Mouse (Mus musculus) small intestine, adult 2 months (tissue): ENCODE measurements at regions not wholly inside any gene's neighbourhood (a gene's known extent, or its start where the extent isn't known, plus 50 kb on each side); places are given as distances from the start of the nearest gene placed in this dataset.

Experiments
- CTCF ChIP-seq: fragments of 200-500 bp; IDR thresholded peaks from 2 replicates; pipeline ENCODE4 v1.5.1; 2012; ENCODE audit warnings: low read depth, mild to moderate bottlenecking, control low read depth, inconsistent platforms, low read length, moderate library complexity, mixed read lengths; ENCODE audit not compliant: insufficient replicate concordance, insufficient read length; ENCODE audit errors: extremely low read depth
- POLR2A ChIP-seq: fragments of 200-500 bp; IDR thresholded peaks from 2 replicates; pipeline ENCODE4 v1.6.1; 2012; ENCODE audit warnings: low read depth, mild to moderate bottlenecking, control low read depth, inconsistent platforms, low read length, moderate library complexity

DNA sequence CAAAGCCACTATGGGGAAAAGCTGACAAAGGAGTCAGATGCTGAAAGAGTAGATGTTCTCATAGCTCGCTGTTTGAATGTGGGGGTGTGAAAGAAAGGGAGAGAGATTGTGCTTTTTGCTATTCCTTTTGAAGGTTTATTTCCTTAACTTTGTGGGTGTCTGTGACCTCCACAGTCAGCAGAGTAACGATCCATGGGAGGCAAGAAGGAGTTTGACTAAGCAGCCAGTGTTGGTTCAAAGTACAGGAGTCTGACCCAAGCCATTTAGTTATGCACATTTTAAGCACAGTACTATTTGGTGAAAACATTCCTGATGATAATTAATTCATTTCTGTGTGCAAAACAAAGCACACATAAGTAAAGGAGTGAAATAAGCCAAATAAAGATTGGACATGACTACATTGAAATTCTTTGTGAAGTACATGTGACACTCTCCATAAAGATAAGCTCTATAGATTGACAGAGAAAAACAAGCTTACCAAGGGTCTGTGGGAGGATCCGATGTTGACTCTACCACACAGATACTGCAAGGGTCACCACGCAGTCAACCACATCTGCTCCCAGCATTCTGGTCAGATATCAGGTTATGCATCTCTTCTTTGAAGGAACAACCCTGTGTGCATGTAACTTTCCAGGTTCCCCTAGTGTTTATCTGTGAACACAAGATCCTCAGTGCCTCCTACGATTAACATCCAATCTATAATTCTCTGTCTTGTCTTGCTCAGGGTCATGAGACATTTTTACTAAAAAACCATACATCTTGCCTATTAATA, 56.2 kb upstream of the H2afz start:
- TF ChIP-seq CTCF: no peak
- TF ChIP-seq POLR2A: no peak
